In the genomic region with DNA sequence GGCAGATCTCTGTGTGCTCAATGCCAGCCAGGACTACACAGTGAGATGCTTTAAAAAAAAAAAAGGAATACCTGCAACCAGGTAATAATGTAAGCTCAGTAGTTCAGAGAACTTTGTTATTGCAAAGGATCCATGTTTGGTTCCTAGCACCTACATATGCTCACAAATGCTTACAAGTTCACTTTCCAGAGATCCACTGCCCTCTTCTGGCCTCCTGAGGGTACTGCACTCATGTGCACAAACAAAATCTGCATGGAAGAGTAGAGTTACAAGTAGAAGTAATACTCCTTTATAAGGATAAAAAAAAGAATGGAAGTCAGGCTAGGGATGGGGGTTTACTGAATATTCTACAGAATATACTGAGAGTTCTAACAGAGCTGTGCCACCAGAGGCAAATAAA, we compare ENCODE assay signal across 14 mouse cellular contexts. TPM values are rescaled to one million over a fixed set of nuclear protein-coding genes. Genes with fewer than 3 reads are reported as not detected.
DNase-seq lines count a peak whose midpoint lies in the region; ATAC-seq and TF ChIP-seq lines count a peak whose summit lies in the region.
"Had no signal": no experiment of that assay in that cellular context is flagged by ENCODE, and none has a peak within 500 bp of the region (broad histone marks: within the 10 kb centered on the region; RNA-seq: fewer than 3 reads in every experiment).

No protein-coding gene starts in this region.

- no peak for ATAC-seq in kidney, embryonic 16.5 days (ENCODE audit: low FRiP score, low TSS enrichment)
- no peak for ATAC-seq in cerebellum, adult (ENCODE audit: insufficient number of reproducible peaks, low FRiP score, low TSS enrichment)

- H3K27me3 ChIP-seq in kidney, adult 2 months (replicated peaks; ENCODE audit: control insufficient read depth, insufficient read depth, low read length): no peaks in the 10 kb centered on the region
- H3K27me3 ChIP-seq in kidney, embryonic 16.5 days (ENCODE audit: insufficient read depth, low read length): peaks cover 4% of the 10 kb centered on the region; the same call in 1 of the 2 replicates
- H3K27me3 ChIP-seq in thymus, adult 2 months (ENCODE audit: control insufficient read depth, insufficient read depth, low read length): no peaks in the 10 kb centered on the region
- no peaks in the 10 kb centered on the region for H3K27me3 ChIP-seq in splenic B cell, adult 2 months (ENCODE audit: control insufficient read depth, insufficient read depth, low read length, poor library complexity, severe bottlenecking)

- 0 out of 2 replicates have a peak, but pooled peaks have one; percentile 3 for TF ChIP-seq CTCF in kidney, adult 2 months (conservative IDR thresholded peaks at IDR 0.05; ENCODE audit: insufficient read depth, insufficient read length, low read depth, low read length)
- TF ChIP-seq CTCF in thymus, adult 2 months (IDR thresholded peaks at IDR 0.05; ENCODE audit: borderline replicate concordance, control insufficient read depth, extremely low read depth, insufficient read depth, low read length, poor library complexity): no peak

- no peak overlapping the region for H3K9ac ChIP-seq in kidney, embryonic 16.5 days (replicated peaks; ENCODE audit: low read length)

- no peaks in the 10 kb centered on the region for H3K4me1 ChIP-seq in kidney, adult 2 months (ENCODE audit: control insufficient read depth, insufficient read depth, low read length)
- H3K4me1 ChIP-seq in kidney, embryonic 16.5 days (ENCODE audit: insufficient read depth, low read length): no peaks in the 10 kb centered on the region
- H3K4me1 ChIP-seq in thymus, adult 2 months (replicated peaks; ENCODE audit: control insufficient read depth, insufficient read depth, low read length): no peaks in the 10 kb centered on the region

- DNase-seq in kidney, adult 2 months: no peak
- peak; percentile 2 for DNase-seq in thymus, adult 2 months
- DNase-seq in thymus, postnatal 0 days (ENCODE audit: low spot score): no peak
- peak; percentile 39 for DNase-seq in R1 (ENCODE audit: low read depth, low spot score)
- DNase-seq in splenic B cell, adult 2 months (ENCODE audit: low read depth, low spot score): peak; percentile 15
- DNase-seq in left cerebral cortex, adult 11 months (ENCODE audit: low spot score): no peak
- DNase-seq: cerebellum, postnatal 25 days; kidney, adult 18-20 months; lung, adult 18-20 months; midbrain, embryonic 14.5 days; spleen, adult 18-20 months had no signal

- H3K36me3 ChIP-seq in kidney, adult 2 months (ENCODE audit: control insufficient read depth, insufficient read depth, low read length): no peaks in the 10 kb centered on the region
- H3K36me3 ChIP-seq in kidney, embryonic 16.5 days (ENCODE audit: insufficient read depth, low read length): no peaks in the 10 kb centered on the region
- H3K36me3 ChIP-seq in thymus, adult 2 months (ENCODE audit: control insufficient read depth, insufficient read depth, low read length): no peaks in the 10 kb centered on the region
- no peaks in the 10 kb centered on the region for H3K36me3 ChIP-seq in splenic B cell, adult 2 months (ENCODE audit: control insufficient read depth, insufficient read depth, low read length, poor library complexity, severe bottlenecking)

- H3K9me3 ChIP-seq in kidney, embryonic 16.5 days (ENCODE audit: low read length): peaks cover 4% of the 10 kb centered on the region

- TF ChIP-seq POLR2A in kidney, adult 2 months (IDR thresholded peaks at IDR 0.05; ENCODE audit: low read depth, low read length): no peak
- TF ChIP-seq POLR2A in thymus, adult 2 months (IDR thresholded peaks at IDR 0.05; ENCODE audit: control insufficient read depth, extremely low read depth, insufficient read depth, low read length, poor library complexity): no peak

- no peak overlapping the region for H3K4me2 ChIP-seq in kidney, embryonic 16.5 days (replicated peaks; ENCODE audit: low read depth, low read length)

- no peak overlapping the region for H3K4me3 ChIP-seq in kidney, adult 2 months (ENCODE audit: insufficient read depth, low read depth, low read length)
- H3K4me3 ChIP-seq in kidney, embryonic 16.5 days (ENCODE audit: low read length): no peak overlapping the region
- H3K4me3 ChIP-seq in thymus, adult 2 months (ENCODE audit: control insufficient read depth, insufficient read depth, low read length): no peak overlapping the region
- H3K4me3 ChIP-seq: erythroblast, embryonic 14.5 days had no signal

- H3K27ac ChIP-seq in kidney, adult 2 months (ENCODE audit: insufficient read depth, low read depth, low read length): no peak overlapping the region
- H3K27ac ChIP-seq in kidney, embryonic 16.5 days (ENCODE audit: low read length): no peak overlapping the region
- no peak overlapping the region for H3K27ac ChIP-seq in thymus, adult 2 months (ENCODE audit: control insufficient read depth, insufficient read depth, low read length)

RNA-seq across cellular contexts. Expression of a gene that starts 23.8 kb away (rescaled TPM):
- polyA plus RNA-seq in kidney, adult 2 months (2012; rRNA removed): 0.03 and 0.04 TPM in 2 replicates
- polyA plus RNA-seq in kidney, embryonic 16.5 days (2015; fragmentation: Nextera tagmentation; extraction: Ambion mirVana): 0.10 and 0.12 TPM in 2 replicates
- 0.09 and 0.11 TPM in 2 replicates for polyA plus RNA-seq in thymus, adult 2 months (2012; rRNA removed)
- polyA plus RNA-seq in thymus, postnatal 0 days (2015; fragmentation: Nextera tagmentation; extraction: Ambion mirVana): 0.16 and 0.18 TPM in 2 replicates
- polyA plus RNA-seq: erythroblast, embryonic 14.5 days; midbrain, embryonic 14.5 days had no signal

Comparison
In these comparisons a context has a peak if more than half of its experiments do, and no peak if none do; other contexts are left out.
1. DNase-seq: peak in thymus, adult 2 months (single experiment), R1 (single experiment) and splenic B cell, adult 2 months (single experiment); none in kidney, adult 2 months (single experiment), thymus, postnatal 0 days (single experiment) and left cerebral cortex, adult 11 months (single experiment).